Mouse (Mus musculus): ENCODE results near the gene 1700061G19Rik.

Gene 1700061G19Rik
- long read RNA-seq, experiment 1, partial matches to known transcripts: 1 of 1 reads
- long read RNA-seq, experiment 1, other reads (novel, unspliced or antisense): 0 of 1 reads
- long read RNA-seq, experiment 2, partial matches to known transcripts: 0 of 4 reads
- long read RNA-seq, experiment 2, other reads (novel, unspliced or antisense): 4 of 4 reads

GRCm38 (mm10) chr17:56874936-56875651 is at the start of gene 1700061G19Rik:
1700061G19Rik (plus strand) TSS chr17:56875477.
- intact Hi-C loops (cut with DNase I): no loop called here

GRCm38 (mm10) chr17:56826718-56827117 is 48.6 kb upstream of the 1700061G19Rik start:
- intact Hi-C loops (cut with DNase I): no loop called here

GRCm38 (mm10) chr17:56829171-56829570 is 46.1 kb upstream of the 1700061G19Rik start:
- intact Hi-C loops (cut with DNase I): no loop called here

- intact Hi-C loops (cut with DNase I): no loop called here
Observed at GRCm38 (mm10) chr17:56829795-56830194, 45.5 kb upstream of the 1700061G19Rik start.

- intact Hi-C loops (cut with DNase I): no loop called here
Observed at GRCm38 (mm10) chr17:56830411-56831110, 44.7 kb upstream of the 1700061G19Rik start, which contains the start of gene Rfx2. Rfx2 (minus strand) TSS chr17:56831013.

- intact Hi-C loops (cut with DNase I): no loop called here
Observed at GRCm38 (mm10) chr17:56831111-56831816, 44.0 kb upstream of the 1700061G19Rik start.

- intact Hi-C loops (cut with DNase I): no loop called here
Observed at GRCm38 (mm10) chr17:56832918-56833317, 42.4 kb upstream of the 1700061G19Rik start.

GRCm38 (mm10) chr17:56833381-56833780 is 41.9 kb upstream of the 1700061G19Rik start:
- intact Hi-C loops (cut with DNase I): no loop called here

GRCm38 (mm10) chr17:56836336-56836735 is 38.9 kb upstream of the 1700061G19Rik start:
- intact Hi-C loops (cut with DNase I): no loop called here

GRCm38 (mm10) chr17:56840524-56840923 is 34.8 kb upstream of the 1700061G19Rik start:
- intact Hi-C loops (cut with DNase I): no loop called here

- intact Hi-C loops (cut with DNase I): no loop called here
Observed at GRCm38 (mm10) chr17:56842173-56842572, 33.1 kb upstream of the 1700061G19Rik start.

- intact Hi-C loops (cut with DNase I): no loop called here
Observed at GRCm38 (mm10) chr17:56843678-56844077, 31.6 kb upstream of the 1700061G19Rik start.

GRCm38 (mm10) chr17:56848785-56849184 is 26.5 kb upstream of the 1700061G19Rik start:
- intact Hi-C loops (cut with DNase I): no loop called here

GRCm38 (mm10) chr17:56849710-56850109 is 25.6 kb upstream of the 1700061G19Rik start:
- intact Hi-C loops (cut with DNase I): no loop called here

- intact Hi-C loops (cut with DNase I): no loop called here
Observed at GRCm38 (mm10) chr17:56851167-56851566, 24.1 kb upstream of the 1700061G19Rik start.

GRCm38 (mm10) chr17:56855421-56855820 is 19.9 kb upstream of the 1700061G19Rik start:
- intact Hi-C loops (cut with DNase I): no loop called here

GRCm38 (mm10) chr17:56858216-56858615 is 17.1 kb upstream of the 1700061G19Rik start:
- intact Hi-C loops (cut with DNase I): loop anchor here (1.0 kb wide), 1 partner anchor 50 kb away; no protein-coding TSS in a partner anchor

- intact Hi-C loops (cut with DNase I): loop anchor here (1.0 kb wide), 1 partner anchor 51 kb away; no protein-coding TSS in a partner anchor
Observed at GRCm38 (mm10) chr17:56858922-56859321, 16.4 kb upstream of the 1700061G19Rik start.

- intact Hi-C loops (cut with DNase I): no loop called here
Observed at GRCm38 (mm10) chr17:56861197-56861596, 14.1 kb upstream of the 1700061G19Rik start.

- intact Hi-C loops (cut with DNase I): no loop called here
Observed at GRCm38 (mm10) chr17:56866071-56866470, 9.2 kb upstream of the 1700061G19Rik start.

- intact Hi-C loops (cut with DNase I): no loop called here
Observed at GRCm38 (mm10) chr17:56869481-56869977, 5.7 kb upstream of the 1700061G19Rik start.
